Mouse (Mus musculus) forebrain, embryonic 16.5 days (tissue): Measurements from ENCODE around the gene Dusp18. TPM values are rescaled to one million over a fixed set of nuclear protein-coding genes. Genes with fewer than 3 reads are reported as not detected.

Experiments
- ATAC-seq: fragments of 200-750 bp; cut with Nextera tagmentation; 2 replicates; pipeline ENCODE4 v1.8.0; 2017; ENCODE audit warnings: mild to moderate bottlenecking, moderate library complexity
- H3K27ac ChIP-seq: fragments of 300-500 bp; sonication (generic); 2 replicates; pipeline ENCODE4 v1.5.1; 2014; ENCODE audit warnings: low read length, control low read depth
- H3K27me3 ChIP-seq: fragments of 300-500 bp; sonication (generic); replicated peaks from 2 replicates; pipeline ENCODE4 v1.6.1; 2014; ENCODE audit warnings: low read length; ENCODE audit not compliant: control insufficient read depth, insufficient read depth
- H3K36me3 ChIP-seq: fragments of 300-500 bp; sonication (generic); 2 replicates; pipeline ENCODE4 v1.6.1; 2014; ENCODE audit not compliant: control insufficient read depth, insufficient read depth
- H3K4me1 ChIP-seq: fragments of 300-500 bp; sonication (generic); replicated peaks from 2 replicates; pipeline ENCODE4 v1.6.1; 2014; ENCODE audit warnings: low read length; ENCODE audit not compliant: control insufficient read depth, insufficient read depth
- H3K4me2 ChIP-seq: fragments of 300-500 bp; sonication (generic); 2 replicates; pipeline ENCODE4 v1.6.1; 2014; ENCODE audit warnings: mild to moderate bottlenecking, low read length, control low read depth
- H3K4me3 ChIP-seq: fragments of 300-500 bp; sonication (generic); replicated peaks from 2 replicates; pipeline ENCODE4 v1.5.1; 2014; ENCODE audit warnings: mild to moderate bottlenecking, low read length, control low read depth
- H3K9ac ChIP-seq: fragments of 300-500 bp; sonication (generic); replicated peaks from 2 replicates; pipeline ENCODE4 v1.6.1; 2014; ENCODE audit warnings: low read depth, low read length, control low read depth
- H3K9me3 ChIP-seq: fragments of 300-500 bp; sonication (generic); 2 replicates; pipeline ENCODE4 v1.6.1; 2016; ENCODE audit warnings: low read length; ENCODE audit not compliant: control insufficient read depth
- WGBS: fragments of 180-500 bp; shearing (Covaris S2); extraction: QIAGEN DNeasy Blood & Tissue Kit; methylation state at CpG from one replicate; pipeline ENCODE4 v1.1.7; 2014; 5-methylcytosine and 5-hydroxymethylcytosine counted together
- polyA plus RNA-seq: library from polyadenylated mRNA; unstranded; fragments of >200 nt; fragmentation: Nextera tagmentation; extraction: Ambion mirVana; gene quantifications from 2 replicates; pipeline ENCODE4 v1.2.1, GENCODE M21; 2015

Gene Dusp18
- 42.4 and 46.0 TPM in 2 replicates for polyA plus RNA-seq

GRCm38 (mm10) chr11:3894406-3895281, at the start of gene Dusp18, which contains the start of gene 4921536K21Rik:
Dusp18 (plus strand) TSS chr11:3895240.
4921536K21Rik (minus strand) TSS chr11:3895098.
- no peaks in the 10 kb centered on the region for H3K27me3 ChIP-seq
- peaks cover 4% of the 10 kb centered on the region; the same call in 1 of the 2 replicates for H3K36me3 ChIP-seq
- ATAC-seq, result peak; percentile 99
- 2% methylated on average over 46 of the region's 46 CpGs for WGBS
- H3K9ac ChIP-seq, result peak within 1 kb of the TSS; percentile 77
- peaks cover 9% of the 10 kb centered on the region for H3K4me1 ChIP-seq
- H3K27ac ChIP-seq, result peak within 1 kb of the TSS; percentile 79
- peak within 1 kb of the TSS; percentile 84 for H3K4me2 ChIP-seq
- H3K9me3 ChIP-seq, result no peaks in the 10 kb centered on the region
- peak within 1 kb of the TSS; percentile 61 for H3K4me3 ChIP-seq

GRCm38 (mm10) chr11:3846351-3846750, 48.7 kb upstream of the Dusp18 start:
- Histone ChIP-seq H3K9me3 (no peaks in the 10 kb centered on the region), H3K4me2 (no peak overlapping the region), H3K9ac (no peak overlapping the region), H3K36me3 (no peaks in the 10 kb centered on the region), H3K27ac (no peak overlapping the region), H3K4me1 (no peaks in the 10 kb centered on the region), H3K4me3 (no peak overlapping the region), H3K27me3 (no peaks in the 10 kb centered on the region)
- no peak for ATAC-seq
- 59% methylated on average over 2 of the region's 2 CpGs for WGBS

- no peak overlapping the region for H3K4me3 ChIP-seq
- H3K27me3 ChIP-seq, result no peaks in the 10 kb centered on the region
- WGBS, result 79% methylated on average over 15 of the region's 15 CpGs
- no peaks in the 10 kb centered on the region for H3K36me3 ChIP-seq
- no peaks in the 10 kb centered on the region for H3K9me3 ChIP-seq
- no peak overlapping the region for H3K4me2 ChIP-seq
- H3K27ac ChIP-seq, result no peak overlapping the region
- peaks cover 12% of the 10 kb centered on the region for H3K4me1 ChIP-seq
- no peak overlapping the region for H3K9ac ChIP-seq
- no peak for ATAC-seq
These were observed 45.3 kb upstream of the Dusp18 start for GRCm38 (mm10) chr11:3849469-3850314.

- H3K4me1 ChIP-seq, result peaks cover 12% of the 10 kb centered on the region
- H3K4me3 ChIP-seq, result no peak overlapping the region
- H3K27ac ChIP-seq, result no peak overlapping the region
- no peaks in the 10 kb centered on the region for H3K9me3 ChIP-seq
- no peaks in the 10 kb centered on the region for H3K36me3 ChIP-seq
- no peak for ATAC-seq
- no peak overlapping the region for H3K4me2 ChIP-seq
- no peak overlapping the region for H3K9ac ChIP-seq
- WGBS, result 70% methylated on average over 2 of the region's 2 CpGs
- no peaks in the 10 kb centered on the region for H3K27me3 ChIP-seq
These were observed 44.8 kb upstream of the Dusp18 start for GRCm38 (mm10) chr11:3850315-3850614.

GRCm38 (mm10) chr11:3850746-3851277, 44.2 kb upstream of the Dusp18 start:
- H3K27me3 ChIP-seq, result no peaks in the 10 kb centered on the region
- H3K4me3 ChIP-seq, result no peak overlapping the region
- no peak overlapping the region for H3K4me2 ChIP-seq
- ATAC-seq, result no peak
- H3K27ac ChIP-seq, result no peak overlapping the region
- 72% methylated on average over 5 of the region's 5 CpGs for WGBS
- no peak overlapping the region for H3K9ac ChIP-seq
- peaks cover 12% of the 10 kb centered on the region for H3K4me1 ChIP-seq
- no peaks in the 10 kb centered on the region for H3K9me3 ChIP-seq
- no peaks in the 10 kb centered on the region for H3K36me3 ChIP-seq

- Histone ChIP-seq H3K9me3 (no peaks in the 10 kb centered on the region), H3K4me2 (no peak overlapping the region), H3K4me1 (peaks cover 12% of the 10 kb centered on the region), H3K27ac (no peak overlapping the region), H3K9ac (no peak overlapping the region), H3K36me3 (no peaks in the 10 kb centered on the region), H3K27me3 (no peaks in the 10 kb centered on the region), H3K4me3 (no peak overlapping the region)
- 88% methylated on average over 4 of the region's 4 CpGs for WGBS
- no peak for ATAC-seq
These were observed 43.2 kb upstream of the Dusp18 start for GRCm38 (mm10) chr11:3851872-3852271.

- Histone ChIP-seq H3K9me3 (no peaks in the 10 kb centered on the region), H3K4me2 (no peak overlapping the region), H3K9ac (no peak overlapping the region), H3K27ac (peak overlapping the region; percentile 82), H3K36me3 (no peaks in the 10 kb centered on the region), H3K27me3 (no peaks in the 10 kb centered on the region), H3K4me3 (no peak overlapping the region), H3K4me1 (peaks cover 12% of the 10 kb centered on the region)
- no peak for ATAC-seq
- WGBS, result 92% methylated on average over 10 of the region's 10 CpGs
These were observed 42.0 kb upstream of the Dusp18 start for GRCm38 (mm10) chr11:3853031-3853430.

GRCm38 (mm10) chr11:3853481-3854034, 41.5 kb upstream of the Dusp18 start:
- peaks cover 12% of the 10 kb centered on the region for H3K4me1 ChIP-seq
- 34% methylated on average over 5 of the region's 5 CpGs for WGBS
- no peaks in the 10 kb centered on the region for H3K27me3 ChIP-seq
- peak overlapping the region; percentile 82 for H3K27ac ChIP-seq
- no peaks in the 10 kb centered on the region for H3K9me3 ChIP-seq
- no peaks in the 10 kb centered on the region for H3K36me3 ChIP-seq
- peak; percentile 98 for ATAC-seq
- no peak overlapping the region for H3K9ac ChIP-seq
- H3K4me3 ChIP-seq, result no peak overlapping the region
- H3K4me2 ChIP-seq, result no peak overlapping the region

- peak overlapping the region; percentile 82 for H3K27ac ChIP-seq
- peak; percentile 32 for ATAC-seq
These were observed 40.9 kb upstream of the Dusp18 start for GRCm38 (mm10) chr11:3854156-3854555.

More at GRCm38 (mm10) chr11:3854156-3854555, 40.9 kb upstream of the Dusp18 start:
- Histone ChIP-seq H3K27me3 (no peaks in the 10 kb centered on the region), H3K4me3 (no peak overlapping the region), H3K4me1 (peaks cover 12% of the 10 kb centered on the region), H3K36me3 (no peaks in the 10 kb centered on the region), H3K9me3 (no peaks in the 10 kb centered on the region), H3K9ac (no peak overlapping the region), H3K4me2 (no peak overlapping the region)
- WGBS, result 90% methylated on average over 3 of the region's 3 CpGs
